Mouse (Mus musculus) ES-E14 (cell line): ENCODE results near the gene Pknox1. TPM values are rescaled to one million over a fixed set of nuclear protein-coding genes. Genes with fewer than 3 reads are reported as not detected.
A peak's percentile ranks its signal among the peaks of the same experiment; 100 is the strongest.

Experiments
- DNase-seq: peaks from one replicate; pipeline ENCODE4 v3.0.0-alpha.2; 2013; ENCODE audit warnings: low read depth, low spot score
- H3K27ac ChIP-seq: 2 replicates; pipeline ENCODE4 v1.5.1; 2012; ENCODE audit warnings: low read depth, mild to moderate bottlenecking, low read length, moderate library complexity, mixed read lengths; ENCODE audit not compliant: poor library complexity, insufficient read depth, severe bottlenecking
- H3K36me3 ChIP-seq: 2 replicates; pipeline ENCODE4 v1.6.1; 2012; ENCODE audit warnings: mild to moderate bottlenecking, low read length, moderate library complexity, mixed read lengths; ENCODE audit not compliant: control insufficient read depth, poor library complexity, insufficient read depth, severe bottlenecking
- H3K4me1 ChIP-seq, 2 experiments: fragments of 150-350 bp in 1 of 2; sonication (generic) in 1 of 2; 2 replicates each; pipeline ENCODE4 v1.6.1; 2012; ENCODE audit warnings: low read length in 2 of 2, mild to moderate bottlenecking in 1 of 2, mixed read lengths in 1 of 2; ENCODE audit not compliant: control insufficient read depth in 2 of 2, insufficient read depth in 2 of 2, poor library complexity in 1 of 2
- H3K4me3 ChIP-seq, 2 experiments: fragments of 150-350 bp in 1 of 2; sonication (generic) in 1 of 2; 2 replicates each; pipeline ENCODE4 v1.5.1; 2012; ENCODE audit warnings: low read length in 2 of 2, low read depth in 1 of 2, mild to moderate bottlenecking in 1 of 2, mixed read lengths in 1 of 2; ENCODE audit not compliant: insufficient read depth in 1 of 2, poor library complexity in 1 of 2, severe bottlenecking in 1 of 2
- H3K9ac ChIP-seq: 2 replicates; pipeline ENCODE4 v1.6.1; 2012; ENCODE audit warnings: low read depth, mild to moderate bottlenecking, low read length, mixed read lengths; ENCODE audit not compliant: poor library complexity, insufficient read depth, severe bottlenecking
- H3K9me3 ChIP-seq: fragments of 150-350 bp; sonication (generic); 2 replicates; pipeline ENCODE4 v1.6.1; 2012; ENCODE audit warnings: low read depth, mild to moderate bottlenecking, low read length; ENCODE audit not compliant: control insufficient read depth, insufficient read depth
- CHD2 ChIP-seq: IDR thresholded peaks from 2 replicates; pipeline ENCODE4 v1.6.1; 2014; ENCODE audit warnings: mild to moderate bottlenecking, low read depth, low read length, inconsistent platforms
- HCFC1 ChIP-seq: IDR thresholded peaks from 2 replicates; pipeline ENCODE4 v1.6.1; 2012; ENCODE audit warnings: low read length, inconsistent platforms, borderline replicate concordance; ENCODE audit not compliant: insufficient read depth
- MAFK ChIP-seq: IDR thresholded peaks from 2 replicates; pipeline ENCODE4 v1.6.1; 2014; ENCODE audit warnings: mild to moderate bottlenecking, low read depth, low read length, inconsistent platforms; ENCODE audit not compliant: insufficient read depth
- ZC3H11A ChIP-seq: IDR thresholded peaks from 2 replicates; pipeline ENCODE4 v1.6.1; 2012; ENCODE audit warnings: low read depth, mild to moderate bottlenecking, inconsistent platforms, low read length, borderline replicate concordance
- ZNF384 ChIP-seq: IDR thresholded peaks from 2 replicates; pipeline ENCODE4 v1.6.1; 2012; ENCODE audit warnings: low read depth, low read length, inconsistent platforms
- in situ Hi-C, 2 experiments: fragments of 600-800 bp; cut with MboI; formaldehyde crosslinking; loops; one replicate each; pipeline ENCODE4 v1.15.1; 2025; ENCODE audit warnings: low sequenced_read_pairs in 2 of 2, inconsistent platforms in 1 of 2; ENCODE audit not compliant: unreplicated experiment in 2 of 2
- total RNA-seq: library from RNA; depleted of rRNA; stranded (reverse); fragments of 300-350 nt; gene quantifications from 2 replicates; pipeline ENCODE4 v1.2.3, GENCODE M21; 2012

Gene Pknox1
- total RNA-seq, 1 experiment: 16.3 TPM

DNA sequence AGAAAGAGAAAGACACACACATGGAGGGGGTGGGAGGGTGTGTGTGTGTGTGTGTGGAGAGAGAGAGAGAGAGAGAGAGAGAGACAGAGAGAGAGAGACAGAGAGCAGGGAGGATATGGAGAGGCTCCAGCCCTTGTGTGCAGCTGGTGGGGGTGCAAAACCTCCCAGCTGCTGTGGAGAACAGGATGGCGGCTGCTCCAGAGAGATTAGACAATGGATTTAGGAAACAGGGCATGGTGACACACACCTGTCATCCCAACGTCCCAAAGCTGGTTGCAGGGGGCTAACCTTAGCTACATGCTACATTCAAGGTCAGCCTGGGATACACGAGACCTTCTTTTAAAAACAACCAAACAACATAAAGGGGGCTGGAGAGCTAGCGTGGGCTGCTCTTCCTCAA is 8.3 kb upstream of the Pknox1 start:
- Histone ChIP-seq H3K9ac (no peak overlapping the region), H3K36me3 (peaks cover 15% of the 10 kb centered on the region; the same call in 1 of the 2 replicates), H3K4me3 (no peak overlapping the region), H3K27ac (no peak overlapping the region), H3K9me3 (no peaks in the 10 kb centered on the region), H3K4me1 (0 out of 4 replicates have a peak, but pooled peaks cover 0 to 6% of the 10 kb centered on the region in 2 experiments)
- no peak for DNase-seq
- TF ChIP-seq MAFK (no peak), ZNF384 (no peak), CHD2 (no peak), ZC3H11A (no peak), HCFC1 (no peak)
- in situ Hi-C loops: no loop called here

DNA sequence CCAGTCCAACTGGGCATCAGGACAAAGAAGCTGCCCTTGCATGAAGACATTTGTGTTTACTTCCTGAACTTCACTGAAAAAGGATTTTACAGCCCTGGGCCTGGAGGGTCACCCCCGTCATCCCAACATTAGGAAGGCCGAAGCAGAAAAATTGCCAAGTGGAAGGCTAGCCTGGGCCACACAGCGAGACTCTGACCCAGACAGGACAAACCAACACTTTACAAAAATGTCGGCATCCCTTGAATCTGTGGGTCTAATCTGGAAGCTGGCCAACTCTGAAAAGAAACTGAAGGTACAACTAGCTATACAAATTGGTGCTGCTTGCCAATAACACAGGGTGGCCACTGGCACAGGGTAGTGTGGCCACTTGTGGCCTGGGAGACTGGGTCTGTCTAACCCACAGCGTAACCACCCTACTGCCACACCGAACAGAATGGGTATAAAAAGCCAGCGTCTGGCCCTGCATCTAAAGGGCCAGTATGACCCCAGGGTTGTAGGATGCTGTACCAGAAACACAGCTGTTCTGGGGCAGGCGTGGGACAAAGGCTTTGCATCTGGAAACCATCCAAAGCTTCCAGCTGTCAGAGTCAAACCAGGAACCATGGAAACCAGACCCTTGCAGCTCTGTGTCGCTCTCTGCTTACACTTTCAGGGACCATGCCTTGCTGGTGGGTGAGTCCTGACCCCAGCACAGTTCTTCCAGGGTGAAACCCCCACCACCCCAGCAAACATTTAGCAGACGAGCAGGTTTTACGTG is 7.2 kb upstream of the Pknox1 start:
- in situ Hi-C loops: no loop called here
- H3K4me1 ChIP-seq: 0 out of 4 replicates have a peak, but pooled peaks cover 0 to 6% of the 10 kb centered on the region in 2 experiments
- H3K27ac ChIP-seq: no peak overlapping the region
- DNase-seq: no peak
- H3K4me3 ChIP-seq: no peak overlapping the region; a peak in 1 of 4 replicates
- H3K9ac ChIP-seq: peak overlapping the region; percentile 88; the same call in 1 of the 2 replicates
- H3K9me3 ChIP-seq: no peaks in the 10 kb centered on the region
- no peak for TF ChIP-seq ZC3H11A
- no peak for TF ChIP-seq HCFC1
- TF ChIP-seq CHD2: no peak
- TF ChIP-seq MAFK: no peak
- TF ChIP-seq ZNF384: no peak
- peaks cover 12% of the 10 kb centered on the region; the same call in 1 of the 2 replicates for H3K36me3 ChIP-seq

DNA sequence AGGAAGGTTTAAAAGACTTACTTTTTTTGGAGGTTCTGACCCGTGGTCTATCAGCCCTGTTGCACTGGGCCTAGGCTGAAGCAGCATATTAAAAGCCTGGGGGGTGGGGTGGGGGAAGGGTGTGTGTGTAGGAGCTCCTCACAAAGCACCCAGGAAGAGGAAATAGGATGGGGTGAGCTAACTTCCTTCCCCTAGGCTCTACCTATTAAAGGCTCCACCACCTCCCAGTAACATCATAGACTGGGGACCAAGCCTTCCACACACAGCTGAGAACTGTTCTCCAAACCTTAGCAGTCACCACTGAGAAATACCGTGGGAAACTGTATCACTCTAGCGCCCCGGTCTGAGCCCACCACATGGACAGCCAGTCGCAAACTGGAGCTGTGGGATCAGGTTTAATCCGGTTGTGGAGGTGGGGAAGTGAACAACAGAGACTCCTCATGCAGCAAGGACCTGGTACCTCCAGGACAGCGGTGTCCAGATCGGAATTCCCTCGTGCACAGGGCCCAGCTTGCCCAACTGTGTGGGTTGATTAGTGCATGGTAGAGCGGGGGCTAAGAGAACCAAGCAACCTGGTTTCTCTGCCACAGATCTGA is 6.5 kb upstream of the Pknox1 start:
- in situ Hi-C loops: no loop called here
- H3K9ac ChIP-seq: peak overlapping the region; percentile 88
- no peak overlapping the region for H3K27ac ChIP-seq
- H3K4me1 ChIP-seq: 0 out of 4 replicates have a peak, but pooled peaks cover 0 to 6% of the 10 kb centered on the region in 2 experiments
- peaks cover 12% of the 10 kb centered on the region; the same call in 1 of the 2 replicates for H3K36me3 ChIP-seq
- peak overlapping the region; percentile 70 to 81 for H3K4me3 ChIP-seq
- TF ChIP-seq ZNF384: no peak
- no peak for TF ChIP-seq ZC3H11A
- DNase-seq: no peak
- H3K9me3 ChIP-seq: no peaks in the 10 kb centered on the region

DNA sequence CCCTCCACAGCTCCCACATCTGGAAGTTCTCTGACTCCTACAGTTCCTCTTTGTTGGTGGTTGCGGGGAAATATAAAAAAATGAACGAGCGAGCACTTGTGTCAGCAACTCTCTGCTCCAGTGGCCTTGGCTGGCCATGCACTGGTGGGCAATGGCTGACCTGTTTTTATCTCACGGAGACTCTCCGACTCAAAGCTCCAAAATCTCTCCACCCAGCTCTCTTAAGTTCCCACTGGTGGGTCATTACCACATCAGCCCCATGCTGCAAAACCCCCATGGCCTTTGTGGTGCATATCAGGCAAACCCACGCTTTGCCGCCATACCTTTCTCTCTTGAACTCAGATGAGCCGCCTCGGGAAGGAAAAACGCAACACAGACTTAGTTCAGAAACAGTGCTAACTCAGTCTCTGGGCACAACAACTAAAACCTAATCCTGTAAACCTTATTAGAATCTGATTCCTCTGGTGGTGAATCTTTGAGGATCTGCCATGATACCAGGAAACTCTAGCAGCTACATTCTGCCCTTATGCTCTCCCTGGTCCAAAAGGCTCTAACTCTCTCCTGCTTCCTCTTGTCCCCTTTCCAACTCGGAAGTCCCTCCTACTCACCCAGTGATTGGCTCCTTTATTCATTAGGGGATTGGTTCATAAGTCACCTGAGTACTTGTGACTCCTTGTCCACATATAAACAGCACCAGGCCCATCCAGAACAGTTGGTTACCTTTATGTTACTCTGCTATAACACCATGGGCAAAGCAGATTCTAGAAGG is 5.3 kb upstream of the Pknox1 start:
- peak overlapping the region; percentile 70 to 81 for H3K4me3 ChIP-seq
- no peaks in the 10 kb centered on the region for H3K9me3 ChIP-seq
- TF ChIP-seq HCFC1 (no peak), ZC3H11A (no peak), CHD2 (no peak), ZNF384 (no peak), MAFK (no peak)
- H3K27ac ChIP-seq: 0 out of 2 replicates have a peak overlapping the region, but pooled peaks have one; percentile 29
- in situ Hi-C loops: no loop called here
- H3K36me3 ChIP-seq: peaks cover 12% of the 10 kb centered on the region; the same call in 1 of the 2 replicates
- H3K9ac ChIP-seq: peak overlapping the region; percentile 88
- H3K4me1 ChIP-seq: peaks cover 0 to 6% of the 10 kb centered on the region in 2 experiments; a peak in 1 of 4 replicates
- no peak for DNase-seq
